Mouse (Mus musculus): Measurements from ENCODE around the gene Bnip2. TPM values are rescaled to one million over a fixed set of nuclear protein-coding genes. Genes with fewer than 3 reads are reported as not detected.

Bnip2 gene
- polyA plus RNA-seq, 1 experiment from 2014 or later = 72.1 TPM

DNA sequence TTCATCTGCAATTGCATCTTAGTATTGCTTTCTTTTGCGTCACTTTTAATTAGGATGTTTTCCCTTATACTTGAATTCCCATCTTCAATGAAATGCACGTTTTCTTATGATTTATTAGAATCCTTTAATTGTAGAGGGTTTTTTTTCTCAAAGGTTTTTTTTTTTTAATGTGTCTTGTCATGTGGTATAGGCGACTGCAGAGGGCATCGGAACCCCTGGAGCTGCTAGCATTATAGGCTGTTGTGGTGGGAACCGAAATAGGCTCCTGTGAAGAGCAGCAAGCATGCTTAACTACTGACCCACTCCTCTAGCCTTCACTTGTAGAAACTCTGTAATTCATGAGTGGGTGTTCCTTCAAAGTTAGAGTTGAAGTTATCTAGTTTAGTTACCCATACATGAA, 1.1 kb downstream of the Bnip2 start:
- H3K9me3 ChIP-seq = no peaks in the 10 kb centered on the region
- no peak overlapping the region; the same call in 1 of the 2 replicates for H3K9ac ChIP-seq
- peak overlapping the region; percentile 73 for H3K4me3 ChIP-seq (replicated peaks)
- H3K27ac ChIP-seq = no peak overlapping the region
- H3K27me3 ChIP-seq (replicated peaks) = no peaks in the 10 kb centered on the region
- no peak for ATAC-seq
- H3K4me2 ChIP-seq (replicated peaks) = peak overlapping the region; percentile 61
- peaks cover 19% of the 10 kb centered on the region for H3K4me1 ChIP-seq (replicated peaks)
- WGBS = 18% methylated on average over 5 of the region's 5 CpGs
- no peaks in the 10 kb centered on the region; the same call in 1 of the 2 replicates for H3K36me3 ChIP-seq

DNA sequence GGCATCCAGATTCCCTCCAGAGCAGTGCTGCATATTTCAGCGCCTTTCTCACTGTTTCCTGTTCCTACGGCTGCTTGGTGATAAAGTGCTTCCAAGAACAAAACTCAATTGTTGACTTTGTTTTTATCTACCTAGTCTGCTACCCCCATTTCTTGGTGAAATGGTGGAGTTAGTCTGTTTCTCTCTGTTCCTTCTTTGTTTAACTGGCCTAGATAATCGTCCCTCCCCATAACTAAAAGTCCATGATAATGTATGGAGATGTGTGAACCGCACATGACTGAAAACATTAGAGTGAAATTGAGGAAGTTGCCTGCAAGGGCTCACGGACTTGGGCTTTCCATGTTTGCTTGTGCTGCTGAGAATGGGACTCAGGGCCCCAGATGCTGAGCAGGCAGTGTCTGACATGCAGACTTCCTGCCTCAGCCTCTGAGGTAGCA, 3.6 kb downstream of the Bnip2 start:
- Histone ChIP-seq H3K27me3 (replicated peaks) (no peaks in the 10 kb centered on the region), H3K4me2 (replicated peaks) (no peak overlapping the region), H3K4me1 (replicated peaks) (peaks cover 19% of the 10 kb centered on the region), H3K4me3 (replicated peaks) (no peak overlapping the region), H3K27ac (no peak overlapping the region; the same call in 1 of the 2 replicates), H3K9ac (no peak overlapping the region), H3K9me3 (no peaks in the 10 kb centered on the region), H3K36me3 (peaks cover 9% of the 10 kb centered on the region; the same call in 1 of the 2 replicates)
- no peak for ATAC-seq
- WGBS = 59% methylated on average over 5 of the region's 5 CpGs

DNA sequence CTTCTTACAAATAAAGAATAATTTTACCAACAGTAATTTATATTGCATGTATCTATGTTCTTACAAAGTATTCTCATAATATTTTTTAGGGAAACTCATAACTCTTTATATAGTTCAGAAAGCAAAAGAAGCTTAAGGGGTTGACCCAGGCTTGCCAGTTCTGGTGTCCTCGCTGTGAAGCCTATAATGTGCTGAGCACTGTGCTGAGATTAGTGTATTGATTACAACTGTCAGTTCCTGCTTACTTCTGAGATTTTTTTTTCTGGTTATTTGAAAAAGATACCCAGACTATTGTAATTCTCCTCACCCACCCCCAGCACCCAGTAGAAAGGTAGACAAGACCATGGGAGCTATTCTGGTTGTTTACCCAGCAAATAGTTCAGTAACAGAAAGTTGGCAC, 4.2 kb downstream of the Bnip2 start:
- Histone ChIP-seq H3K4me3 (replicated peaks) (no peak overlapping the region), H3K4me1 (replicated peaks) (peaks cover 19% of the 10 kb centered on the region), H3K36me3 (peaks cover 11% of the 10 kb centered on the region), H3K27me3 (replicated peaks) (no peaks in the 10 kb centered on the region), H3K9me3 (no peaks in the 10 kb centered on the region), H3K4me2 (replicated peaks) (no peak overlapping the region), H3K9ac (no peak overlapping the region), H3K27ac (no peak overlapping the region)
- WGBS = 60% methylated on average over 1 of the region's 1 CpGs
- ATAC-seq = no peak

DNA sequence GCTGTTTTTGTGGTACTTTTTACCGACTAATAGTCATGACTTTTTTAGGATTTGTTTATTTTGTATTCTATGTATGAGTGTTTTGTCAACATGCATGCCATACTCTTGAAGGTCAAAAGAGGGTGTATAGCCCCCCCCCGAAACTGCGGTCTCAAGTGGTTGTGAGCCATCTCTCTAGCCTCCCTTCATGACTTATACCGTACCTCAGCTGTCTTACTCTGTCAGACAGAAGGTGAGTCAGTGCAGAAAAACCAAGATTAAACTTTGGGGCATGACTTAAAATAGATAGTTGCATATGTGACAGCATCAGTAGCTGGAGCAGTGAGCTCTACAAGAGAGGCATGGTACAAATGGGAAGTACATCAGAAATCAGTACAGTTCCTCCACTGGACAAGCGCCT, 5.3 kb downstream of the Bnip2 start:
- peaks cover 19% of the 10 kb centered on the region for H3K4me1 ChIP-seq (replicated peaks)
- no peak overlapping the region for H3K4me2 ChIP-seq (replicated peaks)
- H3K4me3 ChIP-seq (replicated peaks) = no peak overlapping the region
- H3K9me3 ChIP-seq = no peaks in the 10 kb centered on the region
- no peak overlapping the region for H3K9ac ChIP-seq
- H3K27ac ChIP-seq = no peak overlapping the region
- peaks cover 21% of the 10 kb centered on the region for H3K36me3 ChIP-seq
- no peak for ATAC-seq
- H3K27me3 ChIP-seq (replicated peaks) = no peaks in the 10 kb centered on the region
- 93% methylated on average over 5 of the region's 5 CpGs for WGBS

DNA sequence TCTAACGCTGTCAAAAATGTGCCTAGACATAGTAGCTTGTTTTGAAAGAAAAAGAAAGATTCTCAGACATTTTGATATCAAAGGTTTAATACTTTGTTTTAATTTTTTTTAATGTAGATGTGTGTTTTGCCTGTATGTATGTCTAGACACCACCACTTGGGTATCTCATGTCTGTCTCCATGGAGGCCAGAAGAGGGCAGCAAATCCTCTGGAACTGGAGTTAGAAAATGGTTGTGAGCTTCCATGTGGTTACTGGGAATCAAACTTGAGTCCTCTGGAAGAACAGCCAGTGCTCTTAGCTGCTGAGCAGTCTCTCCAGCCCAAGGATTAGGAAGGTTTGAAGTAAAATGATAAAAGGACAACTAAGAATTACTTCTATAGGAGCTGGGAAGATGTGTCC, 10.1 kb downstream of the Bnip2 start:
- no peaks in the 10 kb centered on the region for H3K9me3 ChIP-seq
- no peaks in the 10 kb centered on the region for H3K4me1 ChIP-seq (replicated peaks)
- no peak for ATAC-seq
- no peaks in the 10 kb centered on the region for H3K27me3 ChIP-seq (replicated peaks)
- H3K36me3 ChIP-seq = peaks cover 39% of the 10 kb centered on the region
- 86% methylated on average over 1 of the region's 1 CpGs for WGBS
- H3K4me3 ChIP-seq (replicated peaks) = no peak overlapping the region
- no peak overlapping the region for H3K4me2 ChIP-seq (replicated peaks)
- H3K27ac ChIP-seq = no peak overlapping the region
- no peak overlapping the region for H3K9ac ChIP-seq

DNA sequence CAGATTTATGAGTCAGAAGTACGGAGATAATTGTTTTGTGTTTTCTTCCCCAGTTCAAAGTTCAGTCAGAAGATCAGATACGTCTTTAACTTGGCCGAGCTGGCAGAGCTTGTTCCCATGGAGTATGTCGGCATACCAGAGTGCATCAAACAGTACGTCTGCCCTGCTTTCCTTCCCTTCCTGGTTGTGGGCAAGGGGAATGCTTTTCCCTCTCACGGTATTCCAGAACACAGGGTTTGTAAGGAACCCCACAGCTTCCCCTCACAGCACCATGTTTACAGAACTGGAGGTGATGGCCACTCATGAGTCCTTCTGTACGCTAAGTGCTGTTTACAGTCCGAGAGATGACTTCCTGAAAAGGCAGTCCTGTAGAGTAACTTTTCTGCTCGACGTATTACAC, 14.2 kb downstream of the Bnip2 start:
- peaks cover 36% of the 10 kb centered on the region for H3K36me3 ChIP-seq
- no peak overlapping the region for H3K9ac ChIP-seq
- no peak overlapping the region for H3K4me3 ChIP-seq (replicated peaks)
- H3K9me3 ChIP-seq = no peaks in the 10 kb centered on the region
- 58% methylated on average over 10 of the region's 10 CpGs for WGBS
- H3K27ac ChIP-seq = no peak overlapping the region
- no peak for ATAC-seq
- no peak overlapping the region for H3K4me2 ChIP-seq (replicated peaks)
- no peaks in the 10 kb centered on the region for H3K27me3 ChIP-seq (replicated peaks)
- no peaks in the 10 kb centered on the region for H3K4me1 ChIP-seq (replicated peaks)

DNA sequence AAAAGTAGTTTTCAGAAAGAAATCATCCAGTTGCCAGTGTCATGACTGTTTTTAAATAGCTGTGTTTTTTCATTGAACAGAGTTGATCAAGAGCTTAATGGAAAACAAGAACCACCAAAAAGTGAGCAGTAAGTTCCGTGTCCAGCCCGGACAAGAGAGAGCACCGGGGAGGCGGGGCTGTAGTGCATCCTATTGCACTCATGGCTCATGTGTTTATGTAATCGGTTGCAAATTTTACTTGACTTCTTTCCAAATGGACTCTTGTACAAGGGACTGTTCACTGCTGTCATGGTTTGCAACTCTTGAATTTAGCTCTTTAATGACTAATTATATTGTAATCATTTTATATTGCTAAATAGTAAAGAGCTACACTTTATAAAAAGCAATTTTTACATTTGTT, 17.7 kb downstream of the Bnip2 start:
- 84% methylated on average over 5 of the region's 5 CpGs for WGBS
- H3K9ac ChIP-seq = no peak overlapping the region
- no peak overlapping the region for H3K27ac ChIP-seq
- no peaks in the 10 kb centered on the region for H3K4me1 ChIP-seq (replicated peaks)
- no peak overlapping the region for H3K4me2 ChIP-seq (replicated peaks)
- H3K9me3 ChIP-seq = no peaks in the 10 kb centered on the region
- peaks cover 25% of the 10 kb centered on the region for H3K36me3 ChIP-seq
- no peaks in the 10 kb centered on the region for H3K27me3 ChIP-seq (replicated peaks)
- no peak for ATAC-seq
- H3K4me3 ChIP-seq (replicated peaks) = no peak overlapping the region

DNA sequence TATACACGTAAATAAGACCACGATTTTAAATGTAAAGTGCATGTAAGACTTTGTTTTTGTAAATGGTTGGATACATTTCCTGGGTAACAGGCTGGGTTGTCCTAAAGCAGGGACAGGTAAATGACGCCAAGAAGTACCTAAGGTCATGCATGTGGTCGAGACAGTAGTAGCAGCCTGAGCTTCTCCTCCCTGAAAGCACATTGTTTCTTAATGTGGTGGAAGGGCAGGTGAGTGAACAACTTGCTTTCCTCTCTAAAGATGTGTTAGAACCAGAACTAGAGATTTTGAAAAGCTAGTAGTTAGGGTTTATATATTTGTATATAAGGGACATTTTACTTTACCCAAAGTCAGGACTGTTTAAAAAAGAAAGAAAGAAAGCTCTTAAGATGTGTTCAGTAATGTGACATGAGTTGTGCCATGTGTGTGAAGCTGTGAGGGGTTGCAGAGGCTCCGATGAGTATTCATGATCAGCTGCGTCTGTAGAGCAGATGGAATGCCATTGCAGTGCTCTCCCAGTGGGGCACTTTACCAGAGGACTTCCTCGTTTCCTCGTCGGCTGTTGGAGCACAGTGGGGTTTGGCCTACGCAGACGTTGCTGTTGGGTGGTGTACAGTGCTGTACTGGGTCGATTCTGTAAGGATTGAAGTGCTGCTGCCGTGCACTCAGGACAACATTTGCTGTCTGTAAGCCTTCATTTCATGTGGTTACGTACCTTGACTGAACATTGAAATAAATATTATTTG, 18.4 kb downstream of the Bnip2 start:
- Histone ChIP-seq H3K36me3 (peaks cover 25% of the 10 kb centered on the region), H3K4me3 (replicated peaks) (no peak overlapping the region), H3K4me1 (replicated peaks) (no peaks in the 10 kb centered on the region), H3K27ac (no peak overlapping the region), H3K27me3 (replicated peaks) (no peaks in the 10 kb centered on the region), H3K4me2 (replicated peaks) (no peak overlapping the region), H3K9me3 (no peaks in the 10 kb centered on the region), H3K9ac (no peak overlapping the region)
- ATAC-seq = no peak
- 89% methylated on average over 14 of the region's 14 CpGs for WGBS

DNA sequence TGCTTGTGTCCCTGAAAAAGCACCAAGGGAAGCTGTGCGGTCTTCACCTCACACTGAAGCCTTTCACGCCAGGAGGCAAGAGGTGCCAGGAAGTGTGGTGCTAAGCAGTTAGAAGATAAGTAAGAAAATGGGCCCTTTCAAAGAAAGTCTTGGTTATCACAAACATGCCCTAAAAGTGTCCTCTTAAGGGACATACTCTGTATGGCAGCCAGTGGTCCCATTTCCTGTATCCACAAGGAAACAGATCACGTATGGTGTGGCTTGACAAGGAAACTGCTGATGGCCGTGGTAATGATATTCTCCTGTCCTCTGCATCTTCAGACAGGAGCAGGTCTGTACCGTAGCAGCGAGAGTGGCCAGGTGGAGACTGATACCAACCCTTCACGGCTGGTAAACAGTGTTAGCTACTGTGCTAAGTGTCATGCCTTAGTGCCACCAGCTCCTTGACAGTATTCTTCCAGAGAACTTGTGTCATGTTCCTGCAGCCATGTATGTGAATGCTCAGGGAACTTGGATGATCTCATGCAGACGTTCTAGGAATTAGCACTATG, 20.6 kb downstream of the Bnip2 start:
- H3K4me3 ChIP-seq (replicated peaks) = no peak overlapping the region
- H3K27ac ChIP-seq = no peak overlapping the region
- H3K27me3 ChIP-seq (replicated peaks) = no peaks in the 10 kb centered on the region
- peaks cover 18% of the 10 kb centered on the region for H3K36me3 ChIP-seq
- H3K4me1 ChIP-seq (replicated peaks) = peaks cover 9% of the 10 kb centered on the region; the same call in 1 of the 2 replicates
- no peak overlapping the region for H3K9ac ChIP-seq
- WGBS = 84% methylated on average over 8 of the region's 8 CpGs
- no peak for ATAC-seq
- H3K9me3 ChIP-seq = no peaks in the 10 kb centered on the region
- no peak overlapping the region for H3K4me2 ChIP-seq (replicated peaks)

DNA sequence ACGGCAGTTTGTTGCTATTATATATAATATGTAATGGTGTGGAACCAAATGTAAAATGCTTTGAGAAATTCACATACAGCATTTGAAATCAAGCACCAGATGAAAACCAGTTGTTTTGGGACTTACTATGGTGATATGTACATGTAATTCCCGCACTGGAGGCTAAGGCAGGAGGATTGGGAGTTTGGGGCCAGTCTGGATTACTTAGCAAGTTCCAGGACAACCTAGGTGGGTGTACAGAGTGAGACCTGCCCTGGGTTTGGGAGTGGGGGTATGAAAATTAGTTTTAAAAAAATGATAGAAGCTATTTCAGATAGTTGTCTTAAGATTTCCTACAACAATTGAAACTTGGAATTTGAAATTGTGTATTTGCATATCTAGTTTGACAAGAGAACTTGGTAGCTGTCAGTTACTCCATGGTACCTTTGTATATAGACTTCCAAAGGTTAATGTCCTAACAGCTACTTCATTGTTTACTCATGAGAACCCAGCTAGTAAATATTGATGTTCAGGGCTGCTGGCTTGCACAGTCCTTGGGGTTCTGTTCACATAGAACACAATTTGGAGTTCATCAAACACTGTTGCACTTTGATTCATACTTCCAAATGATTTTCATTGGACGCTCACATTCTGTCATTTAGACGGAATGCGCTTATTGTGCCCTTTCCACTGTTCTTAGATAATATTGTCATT, 21.7 kb downstream of the Bnip2 start:
- Histone ChIP-seq H3K36me3 (peaks cover 18% of the 10 kb centered on the region), H3K9ac (no peak overlapping the region), H3K27me3 (replicated peaks) (no peaks in the 10 kb centered on the region), H3K27ac (no peak overlapping the region), H3K9me3 (no peaks in the 10 kb centered on the region), H3K4me1 (replicated peaks) (peaks cover 9% of the 10 kb centered on the region; the same call in 1 of the 2 replicates), H3K4me3 (replicated peaks) (no peak overlapping the region), H3K4me2 (replicated peaks) (no peak overlapping the region)
- ATAC-seq = no peak
- WGBS = 85% methylated on average over 5 of the region's 5 CpGs

DNA sequence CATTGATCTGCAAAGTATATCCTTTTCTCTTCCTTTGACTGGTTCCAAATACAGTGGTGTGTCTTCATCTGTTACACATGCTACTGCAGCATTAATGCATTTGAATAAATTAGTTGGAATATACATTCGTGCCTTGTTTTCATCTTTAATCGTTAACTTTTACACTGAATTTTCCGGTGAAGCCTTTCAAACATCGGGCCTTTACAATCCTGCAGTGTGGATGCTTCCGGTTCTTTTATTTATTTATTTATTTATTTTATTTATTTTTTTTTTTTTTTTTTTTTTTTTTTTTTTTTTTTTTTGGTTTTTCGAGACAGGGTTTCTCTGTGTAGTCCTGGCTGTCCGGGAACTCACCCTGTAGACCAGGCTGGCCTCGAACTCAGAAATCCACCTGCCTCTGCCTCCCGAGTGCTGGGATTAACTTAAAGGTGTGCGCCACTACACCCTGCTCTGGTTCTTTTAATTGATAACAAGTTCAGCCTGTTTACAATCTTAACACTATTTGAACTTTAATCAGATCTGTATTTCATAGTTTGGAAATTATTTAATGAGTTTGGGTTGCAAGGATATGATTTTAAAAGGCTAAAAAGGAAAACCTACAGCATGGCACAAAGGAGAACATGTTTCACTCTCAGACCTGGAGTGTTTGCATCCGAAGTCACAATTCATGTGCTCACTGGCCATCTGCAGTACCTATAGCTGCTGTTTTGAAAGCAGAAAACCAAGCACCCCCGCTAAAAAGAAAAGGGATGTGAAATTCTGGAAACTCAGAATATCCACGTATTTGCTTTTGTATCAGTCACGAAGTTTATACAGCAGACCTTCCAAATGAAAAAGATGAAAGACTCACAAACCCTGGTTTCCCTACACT, 22.5 kb downstream of the Bnip2 start:
- Histone ChIP-seq H3K4me2 (replicated peaks) (peak overlapping the region; percentile 70), H3K4me3 (replicated peaks) (peak overlapping the region; percentile 86), H3K27ac (peak overlapping the region; percentile 83; the same call in 1 of the 2 replicates), H3K9ac (peak overlapping the region; percentile 85), H3K9me3 (no peaks in the 10 kb centered on the region), H3K36me3 (peaks cover 18% of the 10 kb centered on the region), H3K27me3 (replicated peaks) (no peaks in the 10 kb centered on the region), H3K4me1 (replicated peaks) (peaks cover 9% of the 10 kb centered on the region; the same call in 1 of the 2 replicates)
- 59% methylated on average over 14 of the region's 14 CpGs for WGBS
- ATAC-seq = peak; percentile 49
